Mouse (Mus musculus) adipose tissue, adult 10 weeks (tissue): ENCODE results near the gene Fabp7. TPM values are rescaled to one million over a fixed set of nuclear protein-coding genes. Genes with fewer than 3 reads are reported as not detected.

ENCODE experiments used
- polyA plus RNA-seq: library from polyadenylated mRNA; stranded (reverse); fragments of 350-450 nt; fragmentation: Illumina TruSeq; extraction: RNeasy Lipid Tissue Mini Kit (QIAGEN cat#74804); gene quantifications from one replicate; pipeline ENCODE4 v1.2.3, GENCODE M21; 2014; ENCODE audit warnings: low read depth, low replicate concordance

Gene Fabp7
- polyA plus RNA-seq = not detected

GRCm38 (mm10) chr10:57784876-57785150 is at the start of gene Fabp7:
Fabp7 (plus strand) TSS chr10:57784881.

GRCm38 (mm10) chr10:57794018-57794417 is 9.3 kb downstream of the Fabp7 start, which contains the start of gene Smpdl3a:
Smpdl3a (plus strand) TSS chr10:57794335.

Other genes starting within 250 kb of the Fabp7 start
- gene Pkib, start 152.9 kb upstream of the Fabp7 start, polyA plus RNA-seq = 12.7 TPM
- gene Smpdl3a, start 9.5 kb downstream of the Fabp7 start, polyA plus RNA-seq = 83.0 TPM